Mouse (Mus musculus) midbrain, embryonic 13.5 days (tissue): ENCODE data around the gene Ccdc61. TPM values are rescaled to one million over a fixed set of nuclear protein-coding genes. Genes with fewer than 3 reads are reported as not detected.

Source experiments
- ATAC-seq: fragments of 200-750 bp; cut with Nextera tagmentation; 2 replicates; pipeline ENCODE4 v1.8.0; 2017; ENCODE audit warnings: mild to moderate bottlenecking, moderate TSS enrichment, moderate library complexity
- H3K27ac ChIP-seq: fragments of 300-500 bp; sonication (generic); 2 replicates; pipeline ENCODE4 v1.5.1; 2015; ENCODE audit warnings: inconsistent platforms, mild to moderate bottlenecking, moderate library complexity
- H3K27me3 ChIP-seq: fragments of 300-500 bp; sonication (generic); 2 replicates; pipeline ENCODE4 v1.6.1; 2015; ENCODE audit warnings: mild to moderate bottlenecking, inconsistent platforms
- H3K36me3 ChIP-seq: fragments of 300-500 bp; sonication (generic); 2 replicates; pipeline ENCODE4 v1.6.1; 2015; ENCODE audit warnings: mild to moderate bottlenecking, inconsistent platforms
- H3K4me1 ChIP-seq: fragments of 300-500 bp; sonication (generic); replicated peaks from 2 replicates; pipeline ENCODE4 v1.6.1; 2015; ENCODE audit warnings: inconsistent platforms
- H3K4me2 ChIP-seq: fragments of 300-500 bp; sonication (generic); replicated peaks from 2 replicates; pipeline ENCODE4 v1.6.1; 2015; ENCODE audit warnings: moderate library complexity, mild to moderate bottlenecking, inconsistent platforms
- H3K4me3 ChIP-seq: fragments of 300-500 bp; sonication (generic); replicated peaks from 2 replicates; pipeline ENCODE4 v1.5.1; 2015; ENCODE audit warnings: mild to moderate bottlenecking, inconsistent platforms
- H3K9ac ChIP-seq: fragments of 300-500 bp; sonication (generic); replicated peaks from 2 replicates; pipeline ENCODE4 v1.6.1; 2015; ENCODE audit warnings: mild to moderate bottlenecking, inconsistent platforms
- H3K9me3 ChIP-seq: fragments of 300-500 bp; sonication (generic); 2 replicates; pipeline ENCODE4 v1.6.1; 2016; ENCODE audit warnings: mild to moderate bottlenecking, inconsistent platforms
- whole genome bisulfite sequencing: fragments of 180-500 bp; shearing (Covaris S2); methylation state at CpG from one replicate; pipeline ENCODE4 v1.1.7; 2015; 5-methylcytosine and 5-hydroxymethylcytosine counted together
- polyA plus RNA-seq: library from polyadenylated mRNA; unstranded; fragments of >200 nt; fragmentation: Nextera tagmentation; extraction: Ambion mirVana; gene quantifications from 2 replicates; pipeline ENCODE4 v1.2.1, GENCODE M21; 2015

Ccdc61 gene
- polyA plus RNA-seq, 1 experiment from 2014 or later = 23.6 TPM

DNA sequence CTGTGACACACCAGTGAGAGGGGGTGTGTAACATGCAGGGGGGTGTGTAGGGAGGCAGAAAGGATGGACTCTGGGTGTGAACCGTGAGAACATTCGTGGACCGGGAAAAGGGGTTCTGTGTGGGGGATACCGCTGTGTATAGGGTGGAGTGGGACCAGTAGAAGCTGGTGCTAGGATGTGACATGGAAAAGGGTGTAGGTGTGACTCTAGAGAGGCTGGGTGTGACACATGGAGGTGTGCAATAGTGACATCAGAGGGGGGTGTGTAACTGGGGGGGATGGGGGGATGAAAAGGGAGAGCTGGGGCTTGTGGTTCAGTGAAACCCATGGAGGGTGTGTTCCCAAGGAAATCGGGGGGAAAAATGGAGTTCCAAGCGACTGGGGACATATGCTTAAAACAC lies 16.7 kb upstream of the Ccdc61 start:
- H3K27ac ChIP-seq = peak overlapping the region; percentile 98
- H3K4me3 ChIP-seq = peak overlapping the region; percentile 95
- no peaks in the 10 kb centered on the region for H3K36me3 ChIP-seq
- H3K9me3 ChIP-seq = no peaks in the 10 kb centered on the region
- no peak; the same call in 1 of the 2 replicates for ATAC-seq
- H3K9ac ChIP-seq = peak overlapping the region; percentile 98
- peaks cover 85% of the 10 kb centered on the region for H3K4me1 ChIP-seq
- H3K27me3 ChIP-seq = no peaks in the 10 kb centered on the region
- WGBS = 46% methylated on average over 6 of the region's 6 CpGs
- H3K4me2 ChIP-seq = peak overlapping the region; percentile 83

DNA sequence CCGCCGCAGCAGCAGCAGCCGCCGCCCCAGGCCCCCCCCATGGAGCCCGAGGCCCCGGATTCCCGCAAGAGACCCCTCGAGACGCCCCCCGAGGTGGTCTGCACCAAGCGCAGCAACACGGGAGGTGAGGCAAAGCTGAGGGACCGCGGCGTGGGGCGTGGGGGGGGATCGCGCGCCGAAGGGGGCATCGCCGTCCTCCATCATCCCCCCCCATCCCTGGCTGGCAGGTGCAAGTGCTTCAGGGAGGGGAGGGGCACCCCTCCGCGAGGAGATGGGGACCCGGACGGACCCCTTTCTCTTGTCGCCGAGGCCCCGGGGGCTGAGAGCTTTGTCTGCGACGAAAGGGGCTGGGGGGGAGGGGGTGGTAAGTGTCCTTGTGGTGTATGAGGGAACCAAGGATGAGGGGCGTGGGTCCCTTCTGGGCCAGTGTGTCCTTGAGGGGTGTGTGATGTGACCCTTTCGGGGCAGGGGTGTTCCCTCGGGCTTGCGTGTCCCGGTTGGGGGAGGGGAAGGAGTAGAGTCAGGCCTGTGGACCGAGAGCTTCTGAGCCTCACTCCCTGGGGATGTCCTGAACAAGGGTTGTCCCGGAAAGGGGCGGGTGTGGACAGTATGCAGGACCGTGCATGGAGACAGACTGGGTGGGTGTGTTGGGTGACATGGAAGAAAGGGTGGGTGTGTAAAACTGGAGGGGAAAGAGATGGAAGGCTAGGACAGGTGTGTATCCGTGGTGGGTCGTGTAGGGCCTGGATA lies 16.0 kb upstream of the Ccdc61 start:
- peak overlapping the region; percentile 95 for H3K4me3 ChIP-seq
- ATAC-seq = peak; percentile 15
- no peaks in the 10 kb centered on the region for H3K9me3 ChIP-seq
- H3K36me3 ChIP-seq = no peaks in the 10 kb centered on the region
- H3K4me2 ChIP-seq = peak overlapping the region; percentile 83
- no peaks in the 10 kb centered on the region for H3K27me3 ChIP-seq
- peak overlapping the region; percentile 98 for H3K27ac ChIP-seq
- peak overlapping the region; percentile 98 for H3K9ac ChIP-seq
- peaks cover 84% of the 10 kb centered on the region for H3K4me1 ChIP-seq
- 1% methylated on average over 33 of the region's 42 CpGs for WGBS

GRCm38 (mm10) chr7:18925162-18925938 lies 15.1 kb upstream of the Ccdc61 start, which contains the start of gene Nova2:
TSS of gene Nova2 (plus strand) at chr7:18925888.
- WGBS = 0% methylated on average over 24 of the region's 45 CpGs
- Histone ChIP-seq H3K4me1 (peaks cover 84% of the 10 kb centered on the region), H3K4me2 (peak within 1 kb of the TSS; percentile 83), H3K27me3 (no peaks in the 10 kb centered on the region), H3K9ac (peak within 1 kb of the TSS; percentile 98), H3K27ac (peak within 1 kb of the TSS; percentile 98), H3K36me3 (no peaks in the 10 kb centered on the region), H3K9me3 (no peaks in the 10 kb centered on the region), H3K4me3 (peak within 1 kb of the TSS; percentile 95)
- peak; percentile 77 for ATAC-seq

- Histone ChIP-seq H3K9ac (peak overlapping the region; percentile 52), H3K9me3 (no peaks in the 10 kb centered on the region), H3K4me2 (peak overlapping the region; percentile 83), H3K4me3 (peak overlapping the region; percentile 95), H3K27me3 (no peaks in the 10 kb centered on the region), H3K27ac (peak overlapping the region; percentile 98), H3K4me1 (peaks cover 73% of the 10 kb centered on the region), H3K36me3 (no peaks in the 10 kb centered on the region)
- ATAC-seq = 0 out of 2 replicates have a peak, but pooled peaks have one; percentile 8
- 2% methylated on average over 8 of the region's 8 CpGs for WGBS
Observed at GRCm38 (mm10) chr7:18924321-18924720, 14.1 kb upstream of the Ccdc61 start.

DNA sequence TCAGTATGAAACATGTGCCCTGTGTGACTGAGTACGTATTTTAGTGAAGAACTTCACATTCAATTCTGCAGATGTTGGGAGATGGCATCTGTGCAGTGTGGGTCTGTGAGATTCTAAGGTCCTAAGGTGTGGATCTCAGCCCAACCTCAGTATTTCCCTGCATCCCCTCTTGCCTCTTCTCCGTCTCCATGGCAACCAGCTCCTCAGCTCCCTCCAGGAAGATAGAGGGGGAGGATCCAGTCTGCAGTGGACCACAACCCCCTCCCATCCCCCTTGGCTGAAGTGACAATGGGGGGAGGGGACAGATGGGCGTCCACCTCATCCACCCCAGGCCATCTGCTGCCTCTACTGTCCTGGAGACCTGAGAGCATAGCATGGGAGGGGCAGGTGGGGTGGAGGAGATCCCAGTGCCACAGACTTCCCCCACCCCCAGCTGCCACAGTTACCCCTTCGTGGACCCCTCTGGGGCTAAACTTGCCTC lies 13.5 kb upstream of the Ccdc61 start:
- H3K4me1 ChIP-seq = peaks cover 68% of the 10 kb centered on the region
- peak overlapping the region; percentile 52 for H3K9ac ChIP-seq
- peak overlapping the region; percentile 98 for H3K27ac ChIP-seq
- peak overlapping the region; percentile 83 for H3K4me2 ChIP-seq
- peak overlapping the region; percentile 95 for H3K4me3 ChIP-seq
- peak; percentile 25 for ATAC-seq
- WGBS = 11% methylated on average over 4 of the region's 4 CpGs
- no peaks in the 10 kb centered on the region for H3K9me3 ChIP-seq
- H3K27me3 ChIP-seq = no peaks in the 10 kb centered on the region
- no peaks in the 10 kb centered on the region for H3K36me3 ChIP-seq

DNA sequence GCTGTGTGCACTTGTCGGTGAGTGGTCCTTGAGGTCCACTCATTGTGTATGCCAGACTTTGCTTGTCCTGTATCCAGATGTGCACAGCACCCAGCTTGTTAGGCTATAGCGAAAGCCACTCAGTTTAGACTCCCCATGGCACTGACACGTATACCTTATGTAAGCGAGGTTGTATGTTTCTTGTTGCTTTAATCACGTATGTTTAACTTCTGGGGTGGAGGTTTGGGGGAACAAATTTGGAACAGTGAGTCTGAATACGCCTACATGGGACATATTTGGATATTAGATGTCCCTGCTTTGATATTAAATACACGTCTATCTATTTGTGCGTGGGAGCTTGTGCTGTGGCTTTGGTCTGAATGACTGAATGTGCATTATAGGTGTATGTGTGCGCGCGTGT lies 13.1 kb upstream of the Ccdc61 start:
- Histone ChIP-seq H3K9ac (peak overlapping the region; percentile 52), H3K36me3 (no peaks in the 10 kb centered on the region), H3K9me3 (no peaks in the 10 kb centered on the region), H3K27ac (peak overlapping the region; percentile 98), H3K4me2 (peak overlapping the region; percentile 83), H3K4me3 (peak overlapping the region; percentile 95), H3K27me3 (no peaks in the 10 kb centered on the region), H3K4me1 (peaks cover 63% of the 10 kb centered on the region)
- ATAC-seq = peak; percentile 2; the same call in 1 of the 2 replicates
- WGBS = 56% methylated on average over 11 of the region's 11 CpGs

- peak overlapping the region; percentile 98 for H3K27ac ChIP-seq
- H3K4me3 ChIP-seq = peak overlapping the region; percentile 95
- peak; percentile 15 for ATAC-seq
- H3K27me3 ChIP-seq = no peaks in the 10 kb centered on the region
- H3K36me3 ChIP-seq = no peaks in the 10 kb centered on the region
- WGBS = 10% methylated on average over 5 of the region's 5 CpGs
- H3K4me2 ChIP-seq = peak overlapping the region; percentile 83
- peak overlapping the region; percentile 52; the same call in 1 of the 2 replicates for H3K9ac ChIP-seq
- peaks cover 58% of the 10 kb centered on the region for H3K4me1 ChIP-seq
- no peaks in the 10 kb centered on the region for H3K9me3 ChIP-seq
Observed at GRCm38 (mm10) chr7:18922807-18923206, 12.6 kb upstream of the Ccdc61 start.

DNA sequence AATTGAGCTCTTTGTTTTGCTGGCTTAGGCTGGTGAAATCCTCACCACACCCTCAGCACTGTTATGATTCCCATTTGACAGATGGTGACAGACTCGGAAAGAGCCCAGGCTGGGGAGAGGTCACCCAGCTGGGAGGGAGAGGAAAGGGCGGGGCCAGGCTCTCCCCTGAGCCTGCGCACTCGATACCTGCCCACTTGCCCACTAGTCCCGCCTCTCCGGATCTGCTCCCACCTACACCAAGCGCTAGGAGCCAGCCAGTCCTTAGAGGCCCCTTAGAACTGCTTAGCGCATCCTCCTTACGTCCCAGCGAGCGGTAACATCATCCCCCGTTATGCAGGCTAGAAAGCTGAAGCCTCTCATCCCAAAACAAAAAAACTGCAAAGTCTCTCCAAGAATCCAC lies 10.9 kb upstream of the Ccdc61 start:
- no peaks in the 10 kb centered on the region for H3K36me3 ChIP-seq
- WGBS = 2% methylated on average over 12 of the region's 12 CpGs
- 0 out of 2 replicates have a peak overlapping the region, but pooled peaks have one; percentile 4 for H3K9ac ChIP-seq
- H3K27me3 ChIP-seq = no peaks in the 10 kb centered on the region
- ATAC-seq = peak; percentile 12; the same call in 1 of the 2 replicates
- H3K4me2 ChIP-seq = peak overlapping the region; percentile 36
- peaks cover 43% of the 10 kb centered on the region for H3K4me1 ChIP-seq
- 0 out of 2 replicates have a peak overlapping the region, but pooled peaks have one; percentile 7 for H3K4me3 ChIP-seq
- no peaks in the 10 kb centered on the region for H3K9me3 ChIP-seq
- H3K27ac ChIP-seq = peak overlapping the region; percentile 98

DNA sequence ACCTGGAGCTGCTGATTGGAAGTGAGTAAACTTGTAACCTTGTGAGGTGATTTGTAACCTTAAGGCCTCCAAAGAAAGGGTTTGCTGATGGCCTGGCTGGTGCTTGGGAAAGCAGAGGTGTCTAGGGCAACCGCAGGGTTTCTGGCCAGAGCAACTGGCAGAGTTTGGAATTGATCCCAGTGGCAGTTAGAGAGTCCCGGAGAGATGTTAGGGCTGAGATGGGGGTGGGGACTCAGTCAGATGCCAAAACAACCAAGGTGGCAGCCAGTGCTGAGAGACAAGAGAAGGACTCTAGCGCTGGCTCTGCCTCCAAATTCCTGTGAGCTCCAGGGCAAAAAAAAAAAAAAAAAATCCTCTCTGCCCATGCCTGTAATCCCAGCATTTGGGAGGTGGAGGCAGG lies 7.7 kb upstream of the Ccdc61 start:
- WGBS = 67% methylated on average over 3 of the region's 3 CpGs

GRCm38 (mm10) chr7:18916254-18916653 lies 6.0 kb upstream of the Ccdc61 start:
- Histone ChIP-seq H3K27ac (no peak overlapping the region), H3K4me2 (no peak overlapping the region), H3K4me3 (no peak overlapping the region), H3K9me3 (no peaks in the 10 kb centered on the region), H3K9ac (no peak overlapping the region), H3K36me3 (no peaks in the 10 kb centered on the region), H3K27me3 (no peaks in the 10 kb centered on the region), H3K4me1 (peaks cover 7% of the 10 kb centered on the region)
- no peak for ATAC-seq
- 69% methylated on average over 4 of the region's 4 CpGs for WGBS

More for the DNA sequence above, 7.7 kb upstream of the Ccdc61 start:
- Histone ChIP-seq H3K9ac (no peak overlapping the region), H3K36me3 (no peaks in the 10 kb centered on the region), H3K9me3 (no peaks in the 10 kb centered on the region), H3K27ac (no peak overlapping the region), H3K4me1 (peaks cover 22% of the 10 kb centered on the region), H3K4me2 (no peak overlapping the region), H3K27me3 (no peaks in the 10 kb centered on the region), H3K4me3 (no peak overlapping the region)
- ATAC-seq = no peak

DNA sequence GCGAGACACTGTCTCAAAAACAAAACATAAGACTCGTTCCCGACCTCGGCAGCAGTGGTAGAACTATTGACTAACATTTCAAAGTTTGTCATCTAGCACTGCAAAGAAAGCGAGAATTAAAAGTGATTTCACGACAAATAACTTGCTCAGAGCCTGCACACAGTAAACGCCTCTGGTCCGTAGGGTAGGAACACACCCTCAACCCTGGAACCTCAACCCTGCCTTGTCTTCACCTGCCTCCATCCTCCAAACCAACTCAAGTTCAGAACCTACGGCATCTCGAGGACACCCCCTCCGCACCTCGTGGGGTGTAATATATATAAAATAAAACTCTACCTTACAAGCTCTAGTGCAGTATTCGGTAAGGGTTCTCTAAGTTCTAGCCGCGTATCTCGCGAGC lies 418 bp downstream of the Ccdc61 start:
- Histone ChIP-seq H3K4me3 (peak overlapping the region; percentile 75), H3K27ac (no peak overlapping the region), H3K9ac (peak overlapping the region; percentile 60), H3K27me3 (no peaks in the 10 kb centered on the region), H3K9me3 (no peaks in the 10 kb centered on the region), H3K4me2 (peak overlapping the region; percentile 75), H3K4me1 (peaks cover 27% of the 10 kb centered on the region), H3K36me3 (no peaks in the 10 kb centered on the region)
- 9% methylated on average over 17 of the region's 17 CpGs for WGBS
- ATAC-seq = no peak

GRCm38 (mm10) chr7:18904971-18905370 lies 5.2 kb downstream of the Ccdc61 start:
- ATAC-seq = no peak
- H3K27me3 ChIP-seq = no peaks in the 10 kb centered on the region
- 79% methylated on average over 3 of the region's 3 CpGs for WGBS
- H3K9ac ChIP-seq = no peak overlapping the region
- no peak overlapping the region for H3K4me2 ChIP-seq
- peaks cover 17% of the 10 kb centered on the region; the same call in 1 of the 2 replicates for H3K36me3 ChIP-seq
- H3K9me3 ChIP-seq = no peaks in the 10 kb centered on the region
- H3K27ac ChIP-seq = no peak overlapping the region
- no peak overlapping the region for H3K4me3 ChIP-seq
- peaks cover 20% of the 10 kb centered on the region for H3K4me1 ChIP-seq
